Mouse (Mus musculus) megakaryocyte, adult 5-6 weeks (primary cell): ENCODE measurements at regions not wholly inside any gene's neighbourhood (a gene's known extent, or its start where the extent isn't known, plus 50 kb on each side); places are given as distances from the start of the nearest gene placed in this dataset.

Source experiments
- ATAC-seq: 2 replicates; pipeline ENCODE4 v1.8.0; 2016; ENCODE audit warnings: mild to moderate bottlenecking, inconsistent platforms; ENCODE audit not compliant: poor library complexity, severe bottlenecking

- ATAC-seq = no peak
These were observed 56.5 kb upstream of the Cnksr3 start for GRCm38 (mm10) chr10:7268386-7269033.

DNA sequence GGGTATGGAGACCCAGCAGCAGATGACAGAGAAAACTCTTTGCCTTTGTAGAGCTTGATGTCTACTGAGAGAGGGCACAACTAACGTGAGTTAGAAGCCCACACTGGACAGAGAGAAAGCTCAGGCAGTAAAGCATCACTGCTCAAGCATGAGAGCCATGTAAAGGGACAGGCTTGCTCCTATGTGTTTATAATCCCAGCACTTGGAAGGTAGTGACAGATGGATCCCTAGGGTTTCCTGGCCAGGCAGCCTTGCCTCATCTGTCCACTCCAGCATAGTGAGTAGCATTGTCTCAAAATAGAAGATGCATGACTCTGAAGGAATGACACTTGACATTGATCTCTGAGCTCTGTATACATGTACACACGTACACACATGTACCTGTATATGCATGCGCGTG, 55.9 kb upstream of the Cnksr3 start:
- ATAC-seq = no peak

DNA sequence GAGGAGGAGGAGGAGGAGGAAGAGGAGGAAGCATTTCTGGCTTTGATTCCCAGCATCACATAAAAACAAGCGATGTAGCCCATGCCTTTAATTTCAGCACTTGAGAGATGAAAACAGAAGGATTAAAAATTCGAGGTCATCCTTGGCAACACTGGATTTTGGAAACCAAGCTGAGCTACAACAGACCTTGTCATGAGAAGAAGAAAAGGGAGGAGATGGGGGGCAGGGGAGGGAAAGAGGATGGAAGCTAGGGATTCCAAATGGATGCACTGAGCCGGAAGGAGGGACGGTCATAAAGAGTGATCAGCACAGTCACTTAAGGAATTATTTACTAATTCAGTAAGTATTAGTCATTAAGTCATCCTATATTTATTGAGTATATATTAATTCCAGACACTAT, 55.1 kb upstream of the Cnksr3 start:
- ATAC-seq = no peak

DNA sequence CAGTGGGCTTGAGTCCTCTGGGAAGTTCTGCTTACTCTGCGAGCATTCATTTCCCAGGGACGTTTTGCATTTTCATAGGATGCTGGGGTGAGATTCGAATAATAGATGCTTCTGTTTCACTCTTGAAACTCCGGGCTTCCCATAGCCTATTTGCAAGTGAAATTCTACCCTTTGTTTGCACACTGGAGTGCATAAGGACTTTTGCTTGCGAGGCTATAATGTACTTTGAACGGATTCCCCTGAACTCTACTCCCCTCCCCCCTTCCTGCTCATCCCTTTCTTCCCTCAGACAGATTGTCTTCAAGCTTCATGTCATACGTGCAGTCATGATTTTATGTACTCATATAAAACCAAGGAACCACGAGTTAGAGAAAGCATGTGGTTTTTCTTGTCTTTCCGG, 53.4 kb upstream of the Cnksr3 start:
- ATAC-seq = no peak

DNA sequence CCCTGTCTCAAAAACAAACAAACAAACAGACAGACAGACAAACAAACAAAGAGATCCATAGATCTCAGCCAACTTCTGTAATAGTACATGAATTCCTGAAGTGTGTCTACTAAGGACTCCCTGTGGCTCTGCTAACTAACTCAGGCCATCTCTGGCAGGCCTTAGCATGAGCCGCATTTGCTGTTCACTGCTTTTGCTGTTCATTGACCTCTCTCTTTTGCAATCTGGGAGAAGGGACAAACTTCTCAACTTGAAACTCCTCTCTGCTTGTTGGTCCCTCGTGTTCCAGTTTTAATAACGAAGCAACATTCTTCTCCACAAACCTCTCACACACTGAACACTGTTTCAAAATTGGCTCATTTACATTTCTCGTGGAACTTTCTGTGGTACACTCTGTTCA, 52.7 kb upstream of the Cnksr3 start:
- no peak for ATAC-seq
